Mouse (Mus musculus) liver, adult 2 months (tissue): ENCODE data around the gene Lalba.

ENCODE experiments used
- CTCF ChIP-seq: fragments of 200-500 bp; IDR thresholded peaks from 2 replicates; pipeline ENCODE4 v1.5.1; 2011; ENCODE audit warnings: low read depth, low read length, control low read depth
- POLR2A ChIP-seq: fragments of 200-500 bp; IDR thresholded peaks from 2 replicates; pipeline ENCODE4 v1.6.1; 2011; ENCODE audit warnings: low read length, control low read depth; ENCODE audit not compliant: insufficient read depth; ENCODE audit errors: extremely low read depth

DNA sequence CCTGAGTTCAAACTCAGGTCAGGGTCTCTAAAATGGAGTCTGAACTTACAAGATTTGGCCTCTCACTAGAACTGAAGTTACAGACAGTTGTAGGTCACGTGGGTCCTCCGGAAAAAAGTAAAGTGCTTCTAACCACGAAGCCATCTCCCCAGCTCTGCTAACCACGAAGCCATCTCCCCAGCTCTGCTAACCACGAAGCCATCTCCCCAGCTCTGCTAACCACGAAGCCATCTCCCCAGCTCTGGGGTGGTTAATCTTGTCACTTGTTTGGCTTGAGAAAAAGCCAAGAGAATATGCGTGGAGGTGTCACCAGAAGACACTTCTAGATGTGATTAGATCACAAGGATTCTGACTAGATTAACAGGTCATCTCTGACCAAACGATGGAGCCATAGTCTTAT lies 31.6 kb upstream of the Lalba start:
- TF ChIP-seq POLR2A (no peak), CTCF (no peak)
